Mouse (Mus musculus) kidney, postnatal 0 days (tissue): ENCODE data around the gene Rpl35. TPM values are rescaled to one million over a fixed set of nuclear protein-coding genes. Genes with fewer than 3 reads are reported as not detected.

Experiments
- ATAC-seq: fragments of 200-750 bp; cut with Nextera tagmentation; replicated peaks from 2 replicates; pipeline ENCODE4 v1.8.0; 2017; ENCODE audit warnings: low read depth, moderate number of reproducible peaks, moderate TSS enrichment, moderate library complexity; ENCODE audit not compliant: low FRiP score
- DNase-seq: peaks from one replicate; pipeline ENCODE4 v3.0.0-alpha.2; 2016; ENCODE audit warnings: low spot score
- H3K27ac ChIP-seq: fragments of 300-500 bp; sonication (generic); 2 replicates; pipeline ENCODE4 v1.5.1; 2014; ENCODE audit warnings: mild to moderate bottlenecking
- H3K27me3 ChIP-seq: fragments of 300-500 bp; sonication (generic); 2 replicates; pipeline ENCODE4 v1.6.1; 2014; ENCODE audit warnings: low read length, mixed read lengths; ENCODE audit not compliant: insufficient read depth
- H3K36me3 ChIP-seq: fragments of 300-500 bp; sonication (generic); 2 replicates; pipeline ENCODE4 v1.6.1; 2014; ENCODE audit warnings: low read length, mixed read lengths; ENCODE audit not compliant: insufficient read depth
- H3K4me1 ChIP-seq: fragments of 300-500 bp; sonication (generic); replicated peaks from 2 replicates; pipeline ENCODE4 v1.6.1; 2014; ENCODE audit warnings: antibody characterized with exemption, low read length, mixed read lengths; ENCODE audit not compliant: insufficient read depth
- H3K4me2 ChIP-seq: fragments of 300-500 bp; sonication (generic); 2 replicates; pipeline ENCODE4 v1.6.1; 2014; ENCODE audit warnings: mild to moderate bottlenecking, low read length, moderate library complexity, mixed read lengths
- H3K4me3 ChIP-seq: fragments of 300-500 bp; sonication (generic); replicated peaks from 2 replicates; pipeline ENCODE4 v1.5.1; 2014; ENCODE audit warnings: low read depth, low read length
- H3K9ac ChIP-seq: fragments of 300-500 bp; sonication (generic); 2 replicates; pipeline ENCODE4 v1.6.1; 2014; ENCODE audit warnings: low read depth, low read length
- H3K9me3 ChIP-seq: fragments of 300-500 bp; sonication (generic); replicated peaks from 2 replicates; pipeline ENCODE4 v1.6.1; 2016; ENCODE audit warnings: low read length, inconsistent platforms, mixed read lengths
- CTCF ChIP-seq: IDR thresholded peaks from 2 replicates; pipeline ENCODE4 v1.5.1; 2016; ENCODE audit warnings: antibody characterized with exemption, low read depth, mild to moderate bottlenecking, moderate library complexity
- WGBS: fragments of 180-500 bp; shearing (Covaris S2); extraction: QIAGEN DNeasy Blood & Tissue Kit; methylation state at CpG from one replicate; pipeline ENCODE4 v1.1.7; 2014; 5-methylcytosine and 5-hydroxymethylcytosine counted together
- polyA plus RNA-seq: library from polyadenylated mRNA; unstranded; fragments of >200 nt; fragmentation: Nextera tagmentation; extraction: Ambion mirVana; gene quantifications from 2 replicates; pipeline ENCODE4 v1.2.1, GENCODE M21; 2015

Gene Rpl35
- 1,056 and 1,199 TPM in 2 replicates for polyA plus RNA-seq

DNA sequence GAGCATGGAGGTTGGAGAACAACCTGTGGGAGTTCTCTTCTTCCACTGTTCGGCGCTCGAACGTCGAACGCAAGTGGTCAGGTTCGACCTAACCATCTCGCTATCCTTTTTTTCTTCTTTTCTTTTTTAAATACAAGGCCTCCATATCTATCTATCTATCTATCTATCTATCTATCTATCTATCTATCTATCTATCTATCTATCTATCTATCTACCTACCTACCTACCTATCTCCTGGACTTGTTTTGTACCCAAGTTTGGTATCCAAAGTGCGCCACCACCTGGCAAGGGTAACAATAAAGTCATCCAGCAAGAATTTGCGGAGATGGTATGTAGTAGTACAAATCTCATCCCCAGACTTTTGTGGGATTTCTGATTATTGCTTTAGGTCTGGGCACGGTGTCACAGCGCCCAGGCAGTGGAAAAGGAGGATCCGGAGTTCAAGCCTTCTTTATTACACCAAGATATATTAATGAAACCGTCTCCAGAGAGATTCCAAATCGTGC lies at the start of gene Rpl35:
Gene Rpl35 (minus strand): TSS at position 51 of the 506 bp plus-strand sequence.
- DNase-seq (peak; percentile 38), ATAC-seq (no peak)
- 13% methylated on average over 15 of the region's 15 CpGs for WGBS
- H3K4me3 ChIP-seq = peak within 1 kb of the TSS; percentile 51
- H3K27me3 ChIP-seq = no peaks in the 10 kb centered on the region
- H3K9me3 ChIP-seq = no peaks in the 10 kb centered on the region
- peak; percentile 61 for TF ChIP-seq CTCF
- H3K36me3 ChIP-seq = peaks cover 21% of the 10 kb centered on the region
- H3K4me1 ChIP-seq = peaks cover 16% of the 10 kb centered on the region
- H3K9ac ChIP-seq = peak within 1 kb of the TSS; percentile 76
- H3K4me2 ChIP-seq = peak within 1 kb of the TSS; percentile 54
- H3K27ac ChIP-seq = peak within 1 kb of the TSS; percentile 75

DNA sequence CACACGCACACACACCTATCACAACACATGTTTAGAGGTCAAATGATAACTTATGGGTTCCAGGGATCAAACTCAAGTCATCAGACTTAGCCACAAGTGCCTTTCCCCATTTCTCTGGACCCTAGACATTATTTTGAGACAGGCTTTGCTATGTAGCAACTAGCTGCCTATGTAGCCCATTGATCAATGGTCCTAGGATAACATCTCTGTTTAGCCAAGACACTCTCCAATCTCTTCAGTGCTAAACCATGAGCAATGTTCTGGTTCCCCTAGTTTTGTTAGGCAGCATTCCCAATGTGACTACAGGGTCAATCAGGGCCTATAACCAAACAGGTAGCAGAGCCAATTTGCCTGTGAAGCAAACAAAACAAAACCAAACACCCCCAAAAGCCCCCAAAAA lies 43.1 kb upstream of the Rpl35 start:
- H3K36me3 ChIP-seq = peaks cover 36% of the 10 kb centered on the region
- no peak overlapping the region for H3K4me2 ChIP-seq
- WGBS = 100% methylated on average over 1 of the region's 1 CpGs
- ATAC-seq (no peak), DNase-seq (no peak)
- H3K4me3 ChIP-seq = no peak overlapping the region
- no peak for TF ChIP-seq CTCF
- H3K9ac ChIP-seq = no peak overlapping the region
- H3K27ac ChIP-seq = no peak overlapping the region
- no peaks in the 10 kb centered on the region for H3K27me3 ChIP-seq
- no peaks in the 10 kb centered on the region for H3K9me3 ChIP-seq
- H3K4me1 ChIP-seq = no peaks in the 10 kb centered on the region

DNA sequence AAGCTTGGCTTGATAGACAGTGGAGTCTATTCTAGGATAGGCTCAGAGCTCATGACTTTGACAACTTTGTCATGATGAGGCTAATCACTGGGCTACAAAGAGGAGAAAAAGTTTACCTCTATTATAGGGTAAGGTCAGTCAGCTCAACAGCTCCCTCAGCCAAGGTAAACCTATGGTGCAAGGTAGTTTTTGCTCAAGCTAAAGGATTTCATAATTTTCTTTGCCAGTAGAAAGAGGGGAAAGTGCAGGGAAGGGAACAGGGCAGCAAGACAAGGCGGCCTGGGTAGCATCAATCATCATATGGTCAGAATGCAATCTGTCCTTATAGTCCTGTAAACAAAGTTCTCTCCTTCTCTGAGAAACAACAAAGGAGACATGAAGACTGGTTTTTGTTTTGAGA lies 34.8 kb upstream of the Rpl35 start:
- H3K4me1 ChIP-seq = no peaks in the 10 kb centered on the region
- peaks cover 34% of the 10 kb centered on the region for H3K36me3 ChIP-seq
- WGBS = 100% methylated on average over 1 of the region's 1 CpGs

DNA sequence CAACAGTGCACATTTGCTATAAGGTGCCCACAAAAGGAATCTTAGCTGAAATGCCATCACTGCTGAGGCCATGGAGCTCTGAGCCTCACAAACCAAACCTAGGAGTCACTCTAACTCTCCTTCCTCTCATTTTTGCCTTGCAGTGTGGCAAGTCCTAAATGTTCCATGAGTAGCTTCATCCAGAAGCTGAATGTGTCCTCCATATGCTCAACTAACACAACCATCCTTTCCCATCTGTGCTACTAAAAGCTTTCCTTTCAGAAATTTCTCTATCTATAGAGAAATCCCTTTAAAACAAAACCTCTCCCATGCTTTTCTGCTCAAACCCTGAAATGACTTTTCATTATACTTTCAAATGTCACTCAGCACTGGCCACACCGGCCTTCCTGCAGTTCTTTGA lies 26.2 kb upstream of the Rpl35 start:
- Histone ChIP-seq H3K4me3 (no peak overlapping the region), H3K9ac (no peak overlapping the region), H3K4me1 (no peaks in the 10 kb centered on the region), H3K4me2 (no peak overlapping the region), H3K27me3 (no peaks in the 10 kb centered on the region), H3K27ac (no peak overlapping the region), H3K9me3 (no peaks in the 10 kb centered on the region), H3K36me3 (peaks cover 53% of the 10 kb centered on the region)
- WGBS = 95% methylated on average over 1 of the region's 1 CpGs
- ATAC-seq = no peak
- no peak for TF ChIP-seq CTCF
- DNase-seq = no peak

More for the DNA sequence above, 34.8 kb upstream of the Rpl35 start:
- Histone ChIP-seq H3K4me2 (no peak overlapping the region), H3K9ac (no peak overlapping the region), H3K27ac (no peak overlapping the region), H3K4me3 (no peak overlapping the region), H3K9me3 (no peaks in the 10 kb centered on the region), H3K27me3 (no peaks in the 10 kb centered on the region)
- no peak for TF ChIP-seq CTCF
- no peak for DNase-seq
- ATAC-seq = no peak

DNA sequence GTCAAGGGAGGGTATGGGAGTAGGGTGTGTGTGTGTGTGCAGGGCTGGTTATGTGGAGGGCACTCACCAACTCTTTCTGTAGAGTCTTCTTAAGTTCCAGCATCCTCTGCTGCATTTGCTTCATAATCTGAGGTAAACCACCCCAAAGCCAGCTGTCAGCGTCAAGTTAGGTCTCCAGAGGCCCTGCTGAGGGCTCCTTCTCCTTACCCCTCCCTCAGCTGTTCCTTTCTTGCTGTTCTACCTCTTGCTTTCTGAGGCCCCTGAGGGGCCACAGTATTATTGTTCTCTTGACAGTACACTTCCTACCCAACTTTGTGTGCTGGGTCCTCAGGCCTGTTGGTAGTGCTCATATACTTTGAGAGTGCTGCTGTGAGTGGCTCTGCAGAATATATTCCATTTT lies 14.6 kb upstream of the Rpl35 start:
- Histone ChIP-seq H3K9ac (no peak overlapping the region), H3K4me2 (no peak overlapping the region), H3K4me1 (no peaks in the 10 kb centered on the region), H3K27me3 (no peaks in the 10 kb centered on the region), H3K27ac (no peak overlapping the region), H3K4me3 (no peak overlapping the region), H3K36me3 (peaks cover 66% of the 10 kb centered on the region), H3K9me3 (no peaks in the 10 kb centered on the region)
- 100% methylated on average over 1 of the region's 1 CpGs for WGBS
- no peak for TF ChIP-seq CTCF
- no peak for DNase-seq
- ATAC-seq = no peak

DNA sequence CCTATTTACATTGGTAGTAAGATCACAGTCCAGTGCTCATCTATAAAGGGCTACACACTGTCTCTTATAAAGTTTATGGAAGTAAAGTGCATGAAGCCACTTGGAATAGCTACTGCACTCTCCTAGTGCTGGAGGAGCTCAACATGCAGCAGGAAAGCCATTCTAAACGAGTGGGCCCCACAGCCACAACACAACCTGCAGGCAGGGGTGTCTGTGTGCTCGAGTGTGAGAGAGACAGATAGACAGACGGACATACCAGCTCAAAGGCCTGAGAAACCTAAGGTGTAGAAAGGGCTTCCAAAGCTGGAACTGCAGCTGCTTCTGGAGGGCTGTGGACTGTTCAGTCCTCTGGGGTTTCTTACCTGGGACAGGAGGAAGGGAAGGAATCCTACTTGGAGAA lies 11.2 kb upstream of the Rpl35 start:
- Histone ChIP-seq H3K27me3 (no peaks in the 10 kb centered on the region), H3K27ac (no peak overlapping the region), H3K4me1 (no peaks in the 10 kb centered on the region), H3K4me2 (no peak overlapping the region), H3K36me3 (peaks cover 57% of the 10 kb centered on the region), H3K9me3 (no peaks in the 10 kb centered on the region), H3K9ac (no peak overlapping the region), H3K4me3 (no peak overlapping the region)
- DNase-seq (no peak), ATAC-seq (no peak)
- WGBS = 77% methylated on average over 3 of the region's 3 CpGs
- TF ChIP-seq CTCF = no peak

DNA sequence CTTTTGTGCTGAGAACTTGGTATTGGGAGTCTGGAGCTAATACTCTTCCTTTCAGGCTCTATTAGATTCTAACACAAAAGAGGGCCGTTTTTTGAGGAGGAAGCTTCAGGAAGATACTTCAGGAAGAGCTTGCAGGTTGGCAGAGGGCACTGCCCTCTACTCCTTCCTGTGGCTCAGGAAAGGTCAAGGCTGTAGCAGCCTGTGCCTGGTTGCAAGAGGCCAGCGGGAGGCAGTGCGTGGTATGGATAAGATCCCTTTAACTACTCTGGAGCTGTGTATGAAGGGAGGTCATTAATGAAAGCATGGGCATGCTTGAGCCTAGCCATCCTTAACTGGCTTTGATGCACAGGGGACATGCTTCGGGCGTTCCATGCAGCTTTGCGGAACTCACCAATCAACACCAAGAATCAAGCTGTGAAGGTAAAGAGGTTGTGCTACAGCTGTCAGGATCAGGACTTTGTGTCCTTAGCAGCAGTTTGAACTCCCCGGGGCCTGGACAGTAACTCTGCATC lies 7.4 kb upstream of the Rpl35 start:
- Histone ChIP-seq H3K27ac (no peak overlapping the region), H3K9me3 (no peaks in the 10 kb centered on the region), H3K27me3 (no peaks in the 10 kb centered on the region), H3K4me1 (peaks cover 6% of the 10 kb centered on the region), H3K4me2 (no peak overlapping the region), H3K36me3 (peaks cover 37% of the 10 kb centered on the region), H3K4me3 (no peak overlapping the region), H3K9ac (no peak overlapping the region)
- WGBS = 84% methylated on average over 7 of the region's 7 CpGs
- DNase-seq (no peak), ATAC-seq (no peak)
- no peak for TF ChIP-seq CTCF
